Mouse (Mus musculus): ENCODE data around the gene Pigw. TPM values are rescaled to one million over a fixed set of nuclear protein-coding genes. Genes with fewer than 3 reads are reported as not detected.

The Pigw gene
- polyA plus RNA-seq, 1 experiment from 2014 or later: 3.1 TPM

- WGBS: 91% methylated on average over 4 of the region's 4 CpGs
- no peaks in the 10 kb centered on the region for H3K27me3 ChIP-seq (ENCODE audit: control insufficient read depth, insufficient read depth, low read length)
- DNase-seq (ENCODE audit: low spot score, missing footprints): no peak
- ATAC-seq (ENCODE audit: low FRiP score): no peak
- no peak overlapping the region for H3K9ac ChIP-seq (ENCODE audit: low read length)
- peaks cover 36% of the 10 kb centered on the region for H3K36me3 ChIP-seq (ENCODE audit: control insufficient read depth, insufficient read depth, low read length)
- no peak overlapping the region for H3K27ac ChIP-seq (ENCODE audit: low read depth, low read length)
- H3K4me2 ChIP-seq: no peak overlapping the region
- H3K4me3 ChIP-seq (ENCODE audit: low read depth, low read length): no peak overlapping the region
- no peaks in the 10 kb centered on the region for H3K9me3 ChIP-seq (ENCODE audit: control insufficient read depth, low read length)
- peaks cover under 1% of the 10 kb centered on the region; the same call in 1 of the 2 replicates for H3K4me1 ChIP-seq (ENCODE audit: control insufficient read depth, insufficient read depth, low read length)
Measured at GRCm38 (mm10) chr11:84910411-84910810, 30.3 kb upstream of the Pigw start.

GRCm38 (mm10) chr11:84908480-84908879 lies 28.4 kb upstream of the Pigw start:
- Histone ChIP-seq H3K9ac (ENCODE audit: low read length) (no peak overlapping the region), H3K9me3 (ENCODE audit: control insufficient read depth, low read length) (no peaks in the 10 kb centered on the region), H3K27ac (ENCODE audit: low read depth, low read length) (no peak overlapping the region), H3K36me3 (ENCODE audit: control insufficient read depth, insufficient read depth, low read length) (peaks cover 36% of the 10 kb centered on the region), H3K4me2 (no peak overlapping the region), H3K4me3 (ENCODE audit: low read depth, low read length) (no peak overlapping the region), H3K27me3 (ENCODE audit: control insufficient read depth, insufficient read depth, low read length) (no peaks in the 10 kb centered on the region), H3K4me1 (ENCODE audit: control insufficient read depth, insufficient read depth, low read length) (no peaks in the 10 kb centered on the region)
- DNase-seq (ENCODE audit: low spot score, missing footprints) (no peak), ATAC-seq (ENCODE audit: low FRiP score) (no peak)
- 95% methylated on average over 6 of the region's 6 CpGs for WGBS

GRCm38 (mm10) chr11:84907081-84907480 lies 27.0 kb upstream of the Pigw start:
- ATAC-seq (ENCODE audit: low FRiP score) (no peak), DNase-seq (ENCODE audit: low spot score, missing footprints) (no peak)
- Histone ChIP-seq H3K4me3 (ENCODE audit: low read depth, low read length) (no peak overlapping the region), H3K9me3 (ENCODE audit: control insufficient read depth, low read length) (no peaks in the 10 kb centered on the region), H3K4me2 (no peak overlapping the region), H3K36me3 (ENCODE audit: control insufficient read depth, insufficient read depth, low read length) (peaks cover 41% of the 10 kb centered on the region), H3K9ac (ENCODE audit: low read length) (no peak overlapping the region), H3K27ac (ENCODE audit: low read depth, low read length) (no peak overlapping the region), H3K27me3 (ENCODE audit: control insufficient read depth, insufficient read depth, low read length) (no peaks in the 10 kb centered on the region), H3K4me1 (ENCODE audit: control insufficient read depth, insufficient read depth, low read length) (no peaks in the 10 kb centered on the region)
- 87% methylated on average over 3 of the region's 3 CpGs for WGBS

- no peak overlapping the region for H3K27ac ChIP-seq (ENCODE audit: low read depth, low read length)
- no peak overlapping the region for H3K4me2 ChIP-seq
- no peak for ATAC-seq (ENCODE audit: low FRiP score)
Measured at GRCm38 (mm10) chr11:84904597-84905144, 24.6 kb upstream of the Pigw start.

GRCm38 (mm10) chr11:84893113-84893512 lies 13.0 kb upstream of the Pigw start:
- ATAC-seq (ENCODE audit: low FRiP score) (no peak), DNase-seq (ENCODE audit: low spot score, missing footprints) (no peak)
- Histone ChIP-seq H3K4me1 (ENCODE audit: control insufficient read depth, insufficient read depth, low read length) (no peaks in the 10 kb centered on the region), H3K36me3 (ENCODE audit: control insufficient read depth, insufficient read depth, low read length) (peaks cover 14% of the 10 kb centered on the region), H3K4me2 (no peak overlapping the region), H3K9ac (ENCODE audit: low read length) (no peak overlapping the region), H3K9me3 (ENCODE audit: control insufficient read depth, low read length) (no peaks in the 10 kb centered on the region), H3K4me3 (ENCODE audit: low read depth, low read length) (no peak overlapping the region), H3K27ac (ENCODE audit: low read depth, low read length) (no peak overlapping the region), H3K27me3 (ENCODE audit: control insufficient read depth, insufficient read depth, low read length) (no peaks in the 10 kb centered on the region)
- WGBS: 94% methylated on average over 15 of the region's 15 CpGs

More at GRCm38 (mm10) chr11:84904597-84905144, 24.6 kb upstream of the Pigw start:
- H3K36me3 ChIP-seq (ENCODE audit: control insufficient read depth, insufficient read depth, low read length): peaks cover 37% of the 10 kb centered on the region
- H3K4me3 ChIP-seq (ENCODE audit: low read depth, low read length): no peak overlapping the region
- H3K9me3 ChIP-seq (ENCODE audit: control insufficient read depth, low read length): no peaks in the 10 kb centered on the region
- no peaks in the 10 kb centered on the region for H3K4me1 ChIP-seq (ENCODE audit: control insufficient read depth, insufficient read depth, low read length)
- no peak for DNase-seq (ENCODE audit: low spot score, missing footprints)
- 82% methylated on average over 9 of the region's 9 CpGs for WGBS
- no peaks in the 10 kb centered on the region for H3K27me3 ChIP-seq (ENCODE audit: control insufficient read depth, insufficient read depth, low read length)
- H3K9ac ChIP-seq (ENCODE audit: low read length): no peak overlapping the region

- WGBS: 94% methylated on average over 7 of the region's 7 CpGs
- ATAC-seq (ENCODE audit: low FRiP score) (no peak), DNase-seq (ENCODE audit: low spot score, missing footprints) (no peak)
- Histone ChIP-seq H3K27me3 (ENCODE audit: control insufficient read depth, insufficient read depth, low read length) (no peaks in the 10 kb centered on the region), H3K4me2 (no peak overlapping the region), H3K4me3 (ENCODE audit: low read depth, low read length) (no peak overlapping the region), H3K9me3 (ENCODE audit: control insufficient read depth, low read length) (no peaks in the 10 kb centered on the region), H3K9ac (ENCODE audit: low read length) (no peak overlapping the region), H3K36me3 (ENCODE audit: control insufficient read depth, insufficient read depth, low read length) (peaks cover 15% of the 10 kb centered on the region), H3K4me1 (ENCODE audit: control insufficient read depth, insufficient read depth, low read length) (no peaks in the 10 kb centered on the region), H3K27ac (ENCODE audit: low read depth, low read length) (no peak overlapping the region)
Measured at GRCm38 (mm10) chr11:84891705-84892104, 11.6 kb upstream of the Pigw start.

- no peaks in the 10 kb centered on the region for H3K27me3 ChIP-seq (ENCODE audit: control insufficient read depth, insufficient read depth, low read length)
- no peak overlapping the region for H3K4me2 ChIP-seq
- no peaks in the 10 kb centered on the region for H3K9me3 ChIP-seq (ENCODE audit: control insufficient read depth, low read length)
- H3K4me1 ChIP-seq (ENCODE audit: control insufficient read depth, insufficient read depth, low read length): no peaks in the 10 kb centered on the region
- WGBS: 95% methylated on average over 2 of the region's 2 CpGs
- peaks cover 24% of the 10 kb centered on the region for H3K36me3 ChIP-seq (ENCODE audit: control insufficient read depth, insufficient read depth, low read length)
- DNase-seq (ENCODE audit: low spot score, missing footprints) (no peak), ATAC-seq (ENCODE audit: low FRiP score) (no peak)
- H3K9ac ChIP-seq (ENCODE audit: low read length): no peak overlapping the region
- H3K27ac ChIP-seq (ENCODE audit: low read depth, low read length): no peak overlapping the region
- no peak overlapping the region for H3K4me3 ChIP-seq (ENCODE audit: low read depth, low read length)
Measured at GRCm38 (mm10) chr11:84889492-84889891, 9.4 kb upstream of the Pigw start.

- Histone ChIP-seq H3K9me3 (ENCODE audit: control insufficient read depth, low read length) (no peaks in the 10 kb centered on the region), H3K4me3 (ENCODE audit: low read depth, low read length) (no peak overlapping the region), H3K27ac (ENCODE audit: low read depth, low read length) (no peak overlapping the region), H3K4me2 (no peak overlapping the region), H3K27me3 (ENCODE audit: control insufficient read depth, insufficient read depth, low read length) (no peaks in the 10 kb centered on the region), H3K4me1 (ENCODE audit: control insufficient read depth, insufficient read depth, low read length) (no peaks in the 10 kb centered on the region), H3K36me3 (ENCODE audit: control insufficient read depth, insufficient read depth, low read length) (peaks cover 24% of the 10 kb centered on the region), H3K9ac (ENCODE audit: low read length) (no peak overlapping the region)
- 96% methylated on average over 8 of the region's 8 CpGs for WGBS
- no peak for ATAC-seq (ENCODE audit: low FRiP score)
- DNase-seq (ENCODE audit: low spot score, missing footprints): no peak
Measured at GRCm38 (mm10) chr11:84888025-84888424, 7.9 kb upstream of the Pigw start.

GRCm38 (mm10) chr11:84886767-84887511 lies 6.9 kb upstream of the Pigw start:
- WGBS: 89% methylated on average over 11 of the region's 11 CpGs
- no peaks in the 10 kb centered on the region for H3K4me1 ChIP-seq (ENCODE audit: control insufficient read depth, insufficient read depth, low read length)
- no peak overlapping the region for H3K4me2 ChIP-seq
- H3K27me3 ChIP-seq (ENCODE audit: control insufficient read depth, insufficient read depth, low read length): no peaks in the 10 kb centered on the region
- H3K36me3 ChIP-seq (ENCODE audit: control insufficient read depth, insufficient read depth, low read length): peaks cover 20% of the 10 kb centered on the region
- no peak overlapping the region for H3K27ac ChIP-seq (ENCODE audit: low read depth, low read length)
- no peak overlapping the region for H3K9ac ChIP-seq (ENCODE audit: low read length)
- no peak for ATAC-seq (ENCODE audit: low FRiP score)
- H3K9me3 ChIP-seq (ENCODE audit: control insufficient read depth, low read length): no peaks in the 10 kb centered on the region
- no peak overlapping the region for H3K4me3 ChIP-seq (ENCODE audit: low read depth, low read length)
- no peak for DNase-seq (ENCODE audit: low spot score, missing footprints)
